Mouse (Mus musculus) spleen, adult 2 months (tissue): ENCODE results near the gene Gm49398.

Source experiments
- CTCF ChIP-seq: fragments of 200-500 bp; IDR thresholded peaks from 2 replicates; pipeline ENCODE4 v1.5.1; 2011; ENCODE audit warnings: mild to moderate bottlenecking, inconsistent platforms; ENCODE audit not compliant: insufficient read depth, insufficient read length, insufficient replicate concordance; ENCODE audit errors: extremely low read depth
- POLR2A ChIP-seq: fragments of 200-500 bp; IDR thresholded peaks from 2 replicates; pipeline ENCODE4 v1.6.1; 2011; ENCODE audit warnings: low read depth, low read length, inconsistent platforms

DNA sequence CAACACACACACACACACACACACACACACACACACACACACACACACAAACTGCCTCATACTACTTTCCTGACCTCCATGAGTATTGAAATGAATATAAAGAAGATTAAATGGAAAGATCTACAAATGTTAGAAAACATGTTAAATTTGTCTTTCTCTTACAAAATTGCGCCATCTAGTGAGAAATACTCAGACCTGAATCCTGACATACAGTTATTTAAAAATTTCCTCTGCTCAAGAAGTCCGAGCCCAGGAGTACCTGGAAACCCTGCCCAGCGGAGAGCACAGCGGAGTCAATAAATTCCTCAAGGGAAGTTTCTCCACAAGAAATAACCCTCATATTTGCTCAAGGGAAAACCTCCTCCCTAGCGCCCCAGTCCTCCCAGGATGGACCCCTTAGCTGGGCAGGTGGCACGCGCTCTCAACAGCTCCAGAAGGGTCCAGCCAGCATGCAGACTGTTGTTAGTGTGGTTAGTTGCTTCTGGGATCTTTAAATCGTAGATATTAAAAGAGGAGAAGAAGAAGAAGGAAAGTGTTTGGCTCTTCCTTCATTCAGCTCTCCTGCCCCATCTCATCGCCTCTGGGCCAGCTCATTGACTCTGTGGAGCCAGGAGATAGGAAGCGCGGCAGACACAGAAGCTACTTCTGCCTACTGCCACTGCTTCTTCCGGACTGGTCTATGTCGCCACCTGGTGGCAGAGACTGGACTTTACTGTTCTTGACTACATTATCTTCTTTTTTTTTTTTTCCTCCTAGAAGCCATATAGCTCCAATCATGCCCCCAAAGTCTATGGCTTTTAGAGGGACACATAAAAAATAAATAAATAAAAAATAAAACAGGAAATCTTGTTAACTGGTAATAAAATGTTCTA, 47.3 kb downstream of the Gm49398 start:
- TF ChIP-seq CTCF (peak; percentile 42; the same call in 1 of the 2 replicates), POLR2A (no peak)
